Mouse (Mus musculus): ENCODE results near the gene Thrb. TPM values are rescaled to one million over a fixed set of nuclear protein-coding genes. Genes with fewer than 3 reads are reported as not detected.

Thrb gene
- total and polyA plus RNA-seq, 3 experiments = not detected

DNA sequence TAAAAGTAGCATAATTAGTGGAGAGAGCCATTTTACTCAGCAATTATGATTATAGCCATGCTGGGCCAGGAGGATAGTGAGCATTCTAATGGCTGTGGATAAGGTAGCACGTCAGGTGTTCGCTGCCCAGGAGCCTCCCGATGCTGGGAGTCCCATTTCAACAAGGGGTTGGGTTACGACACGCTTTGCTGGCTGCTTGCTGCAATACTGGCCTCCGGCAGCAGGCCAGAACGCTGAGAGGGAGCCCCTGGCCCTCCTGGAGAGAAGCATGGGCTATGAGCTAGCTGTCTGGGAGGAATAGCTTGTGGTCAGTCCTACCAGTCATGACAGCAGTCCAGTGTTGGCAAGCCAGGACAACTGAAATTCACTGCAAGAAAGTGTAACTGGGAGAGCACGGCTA is 187.2 kb downstream of the Thrb start:
- H3K9ac ChIP-seq (ENCODE audit: control insufficient read depth, low read depth, low read length, poor library complexity, severe bottlenecking) = no peak overlapping the region
- H3K27ac ChIP-seq (ENCODE audit: control insufficient read depth, low read depth, low read length) = no peak overlapping the region
- no peaks in the 10 kb centered on the region for H3K27me3 ChIP-seq (ENCODE audit: control insufficient read depth in 1 of 2, insufficient read depth in 2 of 2, low read length in 2 of 2)
- H3K79me2 ChIP-seq (ENCODE audit: control insufficient read depth, insufficient read depth, low read length, poor library complexity) = no peaks in the 10 kb centered on the region
- H3K9me3 ChIP-seq (replicated peaks; ENCODE audit: insufficient read depth, low read length) = no peaks in the 10 kb centered on the region
- TF ChIP-seq NRF1 (IDR thresholded peaks at IDR 0.05; ENCODE audit: insufficient read depth, low read depth, low read length, poor library complexity, severe bottlenecking) = no peak
- TF ChIP-seq CHD2 (IDR thresholded peaks at IDR 0.05; ENCODE audit: low read length) = no peak
- H3K4me1 ChIP-seq (ENCODE audit: control insufficient read depth in 1 of 2, insufficient read depth in 2 of 2, low read length in 2 of 2) = no peaks in the 10 kb centered on the region
- H3K4me3 ChIP-seq (ENCODE audit: control insufficient read depth in 1 of 2, insufficient read depth in 1 of 2, low read depth in 2 of 2, low read length in 2 of 2) = no peak overlapping the region
- no peak for DNase-seq (ENCODE audit: low read depth, low spot score)
- no peaks in the 10 kb centered on the region for H3K36me3 ChIP-seq (ENCODE audit: control insufficient read depth in 1 of 2, insufficient read depth in 2 of 2, low read length in 2 of 2)

DNA sequence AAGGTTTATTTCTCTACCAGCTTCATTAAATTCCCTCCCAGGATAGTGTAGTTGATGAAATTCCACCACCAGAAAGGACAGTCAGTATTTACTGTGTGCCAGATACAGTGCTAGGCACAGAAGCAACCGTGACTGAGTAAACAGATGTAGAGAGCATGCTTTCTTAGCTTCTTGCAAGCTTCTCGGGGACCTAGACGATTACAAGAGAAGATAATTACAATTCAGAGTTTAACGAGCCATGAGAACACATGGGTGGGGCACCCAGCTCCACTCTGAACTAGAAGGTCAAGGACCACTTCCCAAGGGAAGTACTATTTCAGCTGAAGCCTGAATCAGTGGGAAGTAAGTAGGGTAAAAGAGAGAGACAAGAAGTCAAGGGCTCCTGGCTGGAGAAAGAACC is 190.3 kb downstream of the Thrb start:
- H3K36me3 ChIP-seq (ENCODE audit: control insufficient read depth in 1 of 2, insufficient read depth in 2 of 2, low read length in 2 of 2) = no peaks in the 10 kb centered on the region
- DNase-seq (ENCODE audit: low read depth, low spot score) = no peak
- no peaks in the 10 kb centered on the region for H3K27me3 ChIP-seq (ENCODE audit: control insufficient read depth in 1 of 2, insufficient read depth in 2 of 2, low read length in 2 of 2)
- no peaks in the 10 kb centered on the region for H3K79me2 ChIP-seq (ENCODE audit: control insufficient read depth, insufficient read depth, low read length, poor library complexity)
- H3K9ac ChIP-seq (ENCODE audit: control insufficient read depth, low read depth, low read length, poor library complexity, severe bottlenecking) = no peak overlapping the region
- no peaks in the 10 kb centered on the region for H3K4me1 ChIP-seq (ENCODE audit: control insufficient read depth in 1 of 2, insufficient read depth in 2 of 2, low read length in 2 of 2)
- H3K4me3 ChIP-seq (ENCODE audit: control insufficient read depth in 1 of 2, insufficient read depth in 1 of 2, low read depth in 2 of 2, low read length in 2 of 2) = no peak overlapping the region
- H3K9me3 ChIP-seq (replicated peaks; ENCODE audit: insufficient read depth, low read length) = no peaks in the 10 kb centered on the region
- TF ChIP-seq NELFE (IDR thresholded peaks at IDR 0.05; ENCODE audit: low read depth, low read length) = no peak
- H3K27ac ChIP-seq (ENCODE audit: control insufficient read depth, low read depth, low read length) = no peak overlapping the region

DNA sequence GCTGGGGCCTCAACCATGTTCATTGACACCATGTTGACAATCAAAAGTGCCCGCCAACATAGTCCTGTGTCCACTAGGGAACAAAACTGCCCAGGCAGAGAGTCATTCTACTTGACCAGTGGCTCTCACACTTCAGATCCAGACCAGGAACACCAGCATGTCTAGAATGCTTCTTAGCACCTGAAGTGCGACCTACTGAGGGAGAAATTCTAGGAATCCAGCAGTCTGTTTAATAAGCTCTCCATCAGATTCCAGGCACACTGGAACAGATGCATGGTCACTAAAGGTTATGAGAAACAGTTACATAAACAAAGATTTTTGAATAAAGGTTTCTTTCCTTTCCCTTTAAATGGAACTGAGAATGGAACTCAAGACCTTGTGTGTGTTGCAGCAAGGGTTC is 192.2 kb downstream of the Thrb start:
- Histone ChIP-seq H3K27ac (ENCODE audit: control insufficient read depth, low read depth, low read length) (no peak overlapping the region), H3K9ac (ENCODE audit: control insufficient read depth, low read depth, low read length, poor library complexity, severe bottlenecking) (no peak overlapping the region), H3K4me3 (ENCODE audit: control insufficient read depth in 1 of 2, insufficient read depth in 1 of 2, low read depth in 2 of 2, low read length in 2 of 2) (no peak overlapping the region), H3K79me2 (ENCODE audit: control insufficient read depth, insufficient read depth, low read length, poor library complexity) (no peaks in the 10 kb centered on the region), H3K27me3 (ENCODE audit: control insufficient read depth in 1 of 2, insufficient read depth in 2 of 2, low read length in 2 of 2) (no peaks in the 10 kb centered on the region), H3K4me1 (ENCODE audit: control insufficient read depth in 1 of 2, insufficient read depth in 2 of 2, low read length in 2 of 2) (no peaks in the 10 kb centered on the region), H3K36me3 (ENCODE audit: control insufficient read depth in 1 of 2, insufficient read depth in 2 of 2, low read length in 2 of 2) (no peaks in the 10 kb centered on the region), H3K9me3 (replicated peaks; ENCODE audit: insufficient read depth, low read length) (no peaks in the 10 kb centered on the region)
- DNase-seq (ENCODE audit: low read depth, low spot score) = no peak
- no peak for TF ChIP-seq EP300 (IDR thresholded peaks at IDR 0.05; ENCODE audit: low read depth in 1 of 2, low read length in 2 of 2)
- no peak for TF ChIP-seq NELFE (IDR thresholded peaks at IDR 0.05; ENCODE audit: low read depth, low read length)
- TF ChIP-seq POLR2AphosphoS2 (IDR thresholded peaks at IDR 0.05; ENCODE audit: low read length) = no peak
- TF ChIP-seq MYB (IDR thresholded peaks at IDR 0.05; ENCODE audit: low read depth, low read length) = no peak
- TF ChIP-seq TCF12 (IDR thresholded peaks at IDR 0.05; ENCODE audit: low read depth, low read length) = no peak
- TF ChIP-seq SMC3 (IDR thresholded peaks at IDR 0.05; ENCODE audit: low read depth, low read length) = no peak
- no peak for TF ChIP-seq ZNF384 (IDR thresholded peaks at IDR 0.05; ENCODE audit: low read depth, low read length)
- no peak for TF ChIP-seq TAL1 (IDR thresholded peaks at IDR 0.05; ENCODE audit: low read length)
- TF ChIP-seq MYC (IDR thresholded peaks at IDR 0.05; ENCODE audit: low read depth, low read length) = no peak
- no peak for TF ChIP-seq USF2 (IDR thresholded peaks at IDR 0.05; ENCODE audit: borderline replicate concordance in 1 of 2, insufficient read depth in 1 of 2, low read depth in 1 of 2, low read length in 2 of 2)
